Mouse (Mus musculus): Measurements from ENCODE around the gene Gabarap.

DNA sequence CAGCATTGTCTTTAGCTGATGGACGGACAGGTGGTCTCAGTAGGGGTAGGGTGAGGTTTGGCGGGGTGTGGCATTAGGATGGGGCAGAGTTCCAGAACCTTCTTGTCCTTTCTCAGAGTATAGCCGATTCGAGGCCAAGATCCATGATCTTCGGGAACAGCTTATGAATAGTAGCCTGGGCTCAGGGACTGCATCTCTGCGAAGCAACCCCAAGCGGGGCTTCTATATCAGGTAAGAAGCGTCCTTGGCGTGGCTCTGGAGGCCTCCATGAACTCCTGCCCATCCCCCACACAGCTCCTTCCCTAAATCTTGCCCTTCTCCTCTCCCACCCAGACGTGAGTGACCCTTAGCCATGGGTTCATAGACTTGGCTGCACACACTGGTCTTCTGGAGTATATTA, 48.7 kb downstream of the Gabarap start:
- no peak for TF ChIP-seq MAFK (IDR thresholded peaks at IDR 0.05; ENCODE audit: insufficient read depth, low read depth, low read length)
- TF ChIP-seq ZNF384 (IDR thresholded peaks at IDR 0.05; ENCODE audit: low read depth, low read length): no peak
- TF ChIP-seq ZC3H11A (IDR thresholded peaks at IDR 0.05; ENCODE audit: borderline replicate concordance, low read depth, low read length): no peak
- TF ChIP-seq CHD2 (IDR thresholded peaks at IDR 0.05; ENCODE audit: low read depth, low read length): no peak
- no peak for TF ChIP-seq HCFC1 (IDR thresholded peaks at IDR 0.05; ENCODE audit: borderline replicate concordance, insufficient read depth, low read length)
